7 mouse cellular contexts compared by ENCODE assay signal in the genomic region with DNA sequence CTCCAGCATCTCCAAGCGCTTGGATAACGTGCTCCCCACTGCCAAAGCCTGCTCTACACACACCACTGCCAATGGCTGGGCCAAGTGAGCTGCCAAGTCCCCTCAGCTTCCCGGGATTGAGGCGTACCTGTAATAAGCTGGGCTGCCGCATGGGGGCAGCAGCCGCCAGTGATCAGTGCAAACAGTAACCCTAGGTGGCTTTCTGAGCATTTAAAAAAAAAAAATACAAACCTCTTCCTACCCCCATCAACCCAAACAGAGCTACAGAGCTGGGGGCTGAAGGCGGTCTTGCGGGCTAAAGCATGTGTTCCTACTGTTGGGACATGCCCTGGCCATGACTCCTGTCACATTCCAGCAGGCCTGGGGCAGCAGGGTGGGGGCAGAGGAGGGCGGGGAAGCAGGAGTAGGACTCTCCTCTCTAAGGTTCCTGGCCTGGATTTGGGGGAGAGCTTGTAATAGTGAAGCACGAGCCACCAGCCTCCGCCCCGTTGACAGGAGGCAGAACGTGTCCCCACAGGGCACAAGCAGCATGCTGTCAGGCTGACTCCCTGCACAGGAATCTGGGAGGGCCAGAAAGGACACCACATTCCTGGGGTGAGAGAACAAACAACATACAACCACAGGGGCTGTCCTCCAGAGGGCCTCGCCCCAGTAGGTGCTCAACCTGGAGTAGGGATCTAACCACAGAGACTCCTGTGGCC. TPM values are rescaled to one million over a fixed set of nuclear protein-coding genes. Genes with fewer than 3 reads are reported as not detected.
DNase-seq lines count a peak whose midpoint lies in the region; ATAC-seq and TF ChIP-seq lines count a peak whose summit lies in the region.

No protein-coding gene starts in this region.

- ATAC-seq in Patski = peak; percentile 76
- ATAC-seq in frontal cortex, adult (ENCODE audit: low TSS enrichment) = peak; percentile 42; the same call in 1 of the 2 replicates
- peak; percentile 65 for ATAC-seq in hindbrain, embryonic 16.5 days

- peaks cover 12% of the 10 kb centered on the region for H3K36me3 ChIP-seq in hindbrain, embryonic 16.5 days (ENCODE audit: control insufficient read depth, insufficient read depth, low read length)

- 31% methylated on average over 14 of the region's 14 CpGs for WGBS in hindbrain, embryonic 16.5 days

- in situ Hi-C loops in Patski (cut with MboI; ENCODE audit: low pct_unique_long_range_greater_than_20kb) = loop anchor here (5.0 kb wide), 1 partner anchor 126 kb away; no protein-coding TSS in a partner anchor

- POLR2A ChIA-PET in Patski (lab: Charles Lee) = interaction anchor here (0.5 to 2.3 kb wide), 6 partner anchors 10 to 325 kb away, joined by 3 to 16 read pairs (median 4); partner anchors contain the start of gene Tjap1

- no peak overlapping the region for H3K4me3 ChIP-seq in hindbrain, embryonic 16.5 days (ENCODE audit: low read length)

- DNase-seq in Patski (ENCODE audit: low read depth, low spot score) = no peak
- DNase-seq in cerebellum, adult 9-10 months = peak; percentile 90
- peak; percentile 84 to 87 for DNase-seq in left cerebral cortex, adult 18-20 months (ENCODE audit: low spot score in 2 of 2)
- peak; percentile 85 to 87 for DNase-seq in lung, postnatal 4 days
- peak; percentile 83 for DNase-seq in right cerebral cortex, postnatal 25 days

- no peak overlapping the region for H3K9ac ChIP-seq in hindbrain, embryonic 16.5 days (ENCODE audit: low read depth, low read length)

- CTCF ChIA-PET in Patski (lab: Charles Lee) = interaction anchor here (0.7 to 4.8 kb wide), 15 partner anchors 9 to 130 kb away, joined by 3 to 26 read pairs (median 4); partner anchors contain the start of genes Abcc10 and Lrrc73

- no peak for TF ChIP-seq CTCF in Patski (IDR thresholded peaks at IDR 0.05)

- H3K27me3 ChIP-seq in Patski = no peaks in the 10 kb centered on the region
- no peaks in the 10 kb centered on the region for H3K27me3 ChIP-seq in hindbrain, embryonic 16.5 days (replicated peaks; ENCODE audit: control insufficient read depth, insufficient read depth, low read length)

- H3K4me1 ChIP-seq in hindbrain, embryonic 16.5 days (ENCODE audit: control insufficient read depth, insufficient read depth, low read depth, low read length) = no peaks in the 10 kb centered on the region

- H3K4me2 ChIP-seq in hindbrain, embryonic 16.5 days (ENCODE audit: low read length) = no peak overlapping the region

- no peaks in the 10 kb centered on the region for H3K9me3 ChIP-seq in hindbrain, embryonic 16.5 days (ENCODE audit: control insufficient read depth, low read length)

- H3K27ac ChIP-seq in hindbrain, embryonic 16.5 days (ENCODE audit: low read depth, low read length) = no peak overlapping the region

RNA-seq across cellular contexts. Expression of gene Lrrc73, which starts 12.7 kb away (rescaled TPM):
- 9.4 TPM for polyA plus RNA-seq in Patski (2021)
- 19.1 and 23.8 TPM in 2 replicates for polyA plus RNA-seq in hindbrain, embryonic 16.5 days (2015; fragmentation: Nextera tagmentation; extraction: Ambion mirVana)
- total RNA-seq in left cerebral cortex, adult 18-20 months (2021) = 10 to 100 TPM; 60.1 to 63.7 TPM

RNA-seq across cellular contexts. Expression of gene Tjap1, which starts 16.8 kb away (rescaled TPM):
- 55.3 TPM for polyA plus RNA-seq in Patski (2021)
- 26.7 and 32.1 TPM in 2 replicates for polyA plus RNA-seq in hindbrain, embryonic 16.5 days (2015; fragmentation: Nextera tagmentation; extraction: Ambion mirVana)
- 10 to 100 TPM; 37.7 to 48.9 TPM for total RNA-seq in left cerebral cortex, adult 18-20 months (2021)

RNA-seq across cellular contexts. Expression of gene Yipf3, which starts 18.2 kb away (rescaled TPM):
- 88.7 TPM for polyA plus RNA-seq in Patski (2021)
- 101 and 105 TPM in 2 replicates for polyA plus RNA-seq in hindbrain, embryonic 16.5 days (2015; fragmentation: Nextera tagmentation; extraction: Ambion mirVana)
- total RNA-seq in left cerebral cortex, adult 18-20 months (2021) = 10 to 100 TPM; 76.0 to 87.1 TPM

RNA-seq across cellular contexts. Expression of gene Polr1c, which starts 18.2 kb away (rescaled TPM):
- polyA plus RNA-seq in Patski (2021) = 93.1 TPM
- polyA plus RNA-seq in hindbrain, embryonic 16.5 days (2015; fragmentation: Nextera tagmentation; extraction: Ambion mirVana) = 72.4 and 76.6 TPM in 2 replicates
- total RNA-seq in left cerebral cortex, adult 18-20 months (2021) = 10 to 100 TPM; 37.3 to 42.1 TPM

RNA-seq across cellular contexts. Expression of gene Dlk2, which starts 31.2 kb away (rescaled TPM):
- 1.4 TPM for polyA plus RNA-seq in Patski (2021)
- polyA plus RNA-seq in hindbrain, embryonic 16.5 days (2015; fragmentation: Nextera tagmentation; extraction: Ambion mirVana) = 25.3 and 26.8 TPM in 2 replicates
- 10 to 100 TPM; 65.7 to 67.5 TPM for total RNA-seq in left cerebral cortex, adult 18-20 months (2021)
